In genomic region chr5:126155216-126155880, GRCm38 (mm10) we compare ENCODE assay signal across 29 mouse cellular contexts.
DNase-seq lines count a peak whose midpoint lies in the region; ATAC-seq and TF ChIP-seq lines count a peak whose summit lies in the region.
"Had no signal": no experiment of that assay in that cellular context is flagged by ENCODE, and none has a peak within 500 bp of the region (broad histone marks: within the 10 kb centered on the region; RNA-seq: fewer than 3 reads in every experiment).

No protein-coding gene starts in this region.

- no peak overlapping the region for H3K27ac ChIP-seq in forebrain, embryonic 14.5 days (ENCODE audit: low read depth, low read length)
- no peak overlapping the region for H3K27ac ChIP-seq in forebrain, embryonic 12.5 days
- H3K27ac ChIP-seq in stomach, postnatal 0 days (replicated peaks), result no peak overlapping the region
- H3K27ac ChIP-seq: forebrain, embryonic 15.5 days; gastrocnemius, adult 2 months; heart, embryonic 13.5 days; hindbrain, embryonic 15.5 days; layer of hippocampus, adult 2 months; limb, embryonic 13.5 days; lung, embryonic 15.5 days; midbrain, embryonic 13.5 days; neural tube, embryonic 12.5 days; stomach, embryonic 15.5 days had no signal

- 16% methylated on average over 6 of the region's 6 CpGs for WGBS in forebrain, embryonic 14.5 days
- 19% methylated on average over 6 of the region's 6 CpGs for WGBS in forebrain, embryonic 12.5 days
- 58% methylated on average over 6 of the region's 6 CpGs for WGBS in stomach, postnatal 0 days

- TF ChIP-seq EP300 in stomach, postnatal 0 days (optimal IDR thresholded peaks at IDR 0.05), result no peak

- no peak overlapping the region for H3K4me2 ChIP-seq in forebrain, embryonic 14.5 days (ENCODE audit: low read length)
- H3K4me2 ChIP-seq in forebrain, embryonic 12.5 days, result no peak overlapping the region
- no peak overlapping the region for H3K4me2 ChIP-seq in stomach, postnatal 0 days (replicated peaks; ENCODE audit: low read depth)
- H3K4me2 ChIP-seq: forebrain, embryonic 15.5 days; heart, embryonic 13.5 days; hindbrain, embryonic 15.5 days; limb, embryonic 13.5 days; liver, embryonic 11.5 days; lung, embryonic 15.5 days; midbrain, embryonic 13.5 days; neural tube, embryonic 12.5 days; stomach, embryonic 15.5 days had no signal

- no peaks in the 10 kb centered on the region for H3K36me3 ChIP-seq in forebrain, embryonic 14.5 days (ENCODE audit: control insufficient read depth, insufficient read depth, low read length)
- H3K36me3 ChIP-seq in forebrain, embryonic 12.5 days (replicated peaks), result no peaks in the 10 kb centered on the region
- no peaks in the 10 kb centered on the region for H3K36me3 ChIP-seq in stomach, postnatal 0 days (ENCODE audit: control insufficient read depth, insufficient read depth, low read length)
- H3K36me3 ChIP-seq: forebrain, embryonic 15.5 days; heart, embryonic 13.5 days; hindbrain, embryonic 15.5 days; limb, embryonic 13.5 days; lung, embryonic 15.5 days; midbrain, embryonic 13.5 days; neural tube, embryonic 12.5 days; stomach, embryonic 15.5 days had no signal

- no peaks in the 10 kb centered on the region for H3K9me3 ChIP-seq in forebrain, embryonic 14.5 days (replicated peaks; ENCODE audit: control insufficient read depth, low read length)
- no peaks in the 10 kb centered on the region for H3K9me3 ChIP-seq in forebrain, embryonic 12.5 days
- no peaks in the 10 kb centered on the region for H3K9me3 ChIP-seq in stomach, postnatal 0 days (ENCODE audit: control insufficient read depth, low read length)
- H3K9me3 ChIP-seq: forebrain, embryonic 15.5 days; hindbrain, embryonic 15.5 days; limb, embryonic 13.5 days; lung, embryonic 15.5 days; midbrain, embryonic 13.5 days; neural tube, embryonic 12.5 days; stomach, embryonic 15.5 days had no signal

- ATAC-seq in forebrain, embryonic 14.5 days, result no peak
- no peak for ATAC-seq in forebrain, embryonic 12.5 days (ENCODE audit: low FRiP score)
- ATAC-seq in stomach, postnatal 0 days (ENCODE audit: low FRiP score, low TSS enrichment), result no peak
- ATAC-seq: forebrain, embryonic 15.5 days; midbrain, embryonic 13.5 days had no signal

- no peak for TF ChIP-seq CTCF in stomach, postnatal 0 days (IDR thresholded peaks at IDR 0.05; ENCODE audit: low read depth)

- peaks cover 5% of the 10 kb centered on the region; the same call in 1 of the 2 replicates for H3K4me1 ChIP-seq in forebrain, embryonic 14.5 days (ENCODE audit: control insufficient read depth, insufficient read depth, low read length)
- H3K4me1 ChIP-seq in forebrain, embryonic 12.5 days, result peaks cover 7% of the 10 kb centered on the region
- H3K4me1 ChIP-seq in stomach, postnatal 0 days (replicated peaks; ENCODE audit: control insufficient read depth, insufficient read depth), result no peaks in the 10 kb centered on the region
- H3K4me1 ChIP-seq: heart, embryonic 13.5 days; limb, embryonic 13.5 days; lung, embryonic 15.5 days; megakaryocyte, embryonic 14.5 days; neural tube, embryonic 12.5 days; stomach, embryonic 15.5 days had no signal

- H3K27me3 ChIP-seq in forebrain, embryonic 14.5 days (replicated peaks; ENCODE audit: control insufficient read depth, insufficient read depth, low read length), result no peaks in the 10 kb centered on the region
- no peaks in the 10 kb centered on the region for H3K27me3 ChIP-seq in forebrain, embryonic 12.5 days
- no peaks in the 10 kb centered on the region for H3K27me3 ChIP-seq in stomach, postnatal 0 days (ENCODE audit: control insufficient read depth, insufficient read depth, low read length)
- H3K27me3 ChIP-seq: forebrain, embryonic 15.5 days; heart, embryonic 13.5 days; hindbrain, embryonic 15.5 days; limb, embryonic 13.5 days; lung, embryonic 15.5 days; megakaryocyte, embryonic 14.5 days; midbrain, embryonic 13.5 days; neural tube, embryonic 12.5 days; stomach, embryonic 15.5 days had no signal

- H3K9ac ChIP-seq in forebrain, embryonic 14.5 days (ENCODE audit: low read length), result no peak overlapping the region
- H3K9ac ChIP-seq in forebrain, embryonic 12.5 days, result no peak overlapping the region
- H3K9ac ChIP-seq in stomach, postnatal 0 days (ENCODE audit: low read length), result no peak overlapping the region
- H3K9ac ChIP-seq: forebrain, embryonic 15.5 days; heart, embryonic 13.5 days; hindbrain, embryonic 15.5 days; limb, embryonic 13.5 days; lung, embryonic 15.5 days; midbrain, embryonic 13.5 days; neural tube, embryonic 12.5 days; stomach, embryonic 15.5 days had no signal

- peak; percentile 68 for DNase-seq in forebrain, embryonic 14.5 days (ENCODE audit: low spot score)
- DNase-seq in ES-CJ7 (ENCODE audit: low read depth, low spot score) (peak; percentile 34), R1 (ENCODE audit: low read depth, low spot score) (peak; percentile 54)
- peak; percentile 73 for DNase-seq in retina, postnatal 1 day
- DNase-seq in lung, postnatal 25 days (ENCODE audit: low spot score), result no peak
- DNase-seq in stomach, postnatal 0 days (ENCODE audit: low spot score), result no peak
- DNase-seq: adrenal gland, postnatal 14 days; cerebellum, adult 11-12 months; gastrocnemius, adult 2 months; gastrocnemius, postnatal 36 days; heart, postnatal 10 days; kidney, adult 18-20 months; kidney, postnatal 36 days; lung, postnatal 4 days; right cerebral cortex, postnatal 25 days; thymus, adult 2 months; thymus, postnatal 36 days had no signal

- H3K4me3 ChIP-seq in forebrain, embryonic 14.5 days (ENCODE audit: low read depth, low read length), result no peak overlapping the region
- no peak overlapping the region for H3K4me3 ChIP-seq in forebrain, embryonic 12.5 days (replicated peaks)
- no peak overlapping the region for H3K4me3 ChIP-seq in stomach, postnatal 0 days (ENCODE audit: low read depth, low read length)
- H3K4me3 ChIP-seq: forebrain, embryonic 15.5 days; gastrocnemius, adult 2 months; heart, embryonic 13.5 days; hindbrain, embryonic 15.5 days; layer of hippocampus, adult 2 months; limb, embryonic 13.5 days; lung, embryonic 15.5 days; megakaryocyte, embryonic 14.5 days; midbrain, embryonic 13.5 days; neural tube, embryonic 12.5 days; stomach, embryonic 15.5 days had no signal

Comparison
In these comparisons a context has a peak if more than half of its experiments do, and no peak if none do; other contexts are left out.
1. DNase-seq: peak in forebrain, embryonic 14.5 days (single experiment), ES-CJ7 (single experiment), R1 (single experiment) and retina, postnatal 1 day (single experiment); none in lung, postnatal 25 days (single experiment) and stomach, postnatal 0 days (single experiment).